ENCODE assay signal across 8 mouse cellular contexts in genomic region chr11:90029354-90029753, GRCm38 (mm10). TPM values are rescaled to one million over a fixed set of nuclear protein-coding genes. Genes with fewer than 3 reads are reported as not detected.
DNase-seq lines count a peak whose midpoint lies in the region; ATAC-seq lines count a peak whose summit lies in the region.

No protein-coding gene starts in this region.

- no peak for ATAC-seq in forebrain, embryonic 13.5 days
- ATAC-seq in forebrain, embryonic 11.5 days (replicated peaks; ENCODE audit: low FRiP score): no peak
- ATAC-seq in hindbrain, embryonic 15.5 days (ENCODE audit: low FRiP score, low read depth): no peak
- ATAC-seq in limb, embryonic 15.5 days (ENCODE audit: insufficient number of reproducible peaks, low FRiP score, low TSS enrichment, low read depth): no peak
- peak; percentile 78 for ATAC-seq in monocyte, adult 5-6 weeks (replicated peaks; ENCODE audit: insufficient number of reproducible peaks, low FRiP score, low TSS enrichment, poor library complexity, severe bottlenecking)

- 0 out of 2 replicates have a peak overlapping the region, but pooled peaks have one; percentile 4 for H3K4me3 ChIP-seq in forebrain, embryonic 13.5 days
- no peak overlapping the region for H3K4me3 ChIP-seq in forebrain, embryonic 11.5 days (ENCODE audit: low read depth, low read length)
- H3K4me3 ChIP-seq in hindbrain, embryonic 15.5 days: 0 out of 2 replicates have a peak overlapping the region, but pooled peaks have one; percentile 3
- peak overlapping the region; percentile 44 for H3K4me3 ChIP-seq in limb, embryonic 15.5 days

- H3K9me3 ChIP-seq in forebrain, embryonic 13.5 days (replicated peaks): no peaks in the 10 kb centered on the region
- H3K9me3 ChIP-seq in forebrain, embryonic 11.5 days (ENCODE audit: control insufficient read depth, low read length): no peaks in the 10 kb centered on the region
- no peaks in the 10 kb centered on the region for H3K9me3 ChIP-seq in hindbrain, embryonic 15.5 days
- no peaks in the 10 kb centered on the region for H3K9me3 ChIP-seq in limb, embryonic 15.5 days

- no peak overlapping the region for H3K9ac ChIP-seq in forebrain, embryonic 13.5 days
- no peak overlapping the region for H3K9ac ChIP-seq in forebrain, embryonic 11.5 days (ENCODE audit: low read length)
- no peak overlapping the region for H3K9ac ChIP-seq in hindbrain, embryonic 15.5 days
- no peak overlapping the region for H3K9ac ChIP-seq in limb, embryonic 15.5 days

- H3K27ac ChIP-seq in forebrain, embryonic 13.5 days: no peak overlapping the region
- H3K27ac ChIP-seq in forebrain, embryonic 11.5 days (ENCODE audit: low read depth, low read length): no peak overlapping the region
- no peak overlapping the region for H3K27ac ChIP-seq in hindbrain, embryonic 15.5 days (replicated peaks)
- H3K27ac ChIP-seq in limb, embryonic 15.5 days: peak overlapping the region; percentile 72

- no peak for DNase-seq in forebrain, embryonic 11.5 days (ENCODE audit: low spot score)
- peak; percentile 95 for DNase-seq in NIH3T3 (ENCODE audit: low read depth)
- peak; percentile 53 to 63 for DNase-seq in gastrocnemius, adult 8-10 months (ENCODE audit: low spot score in 2 of 2)
- no peak for DNase-seq in c-Kit-positive CD71-positive TER-119-positive erythroid progenitor cells, embryonic 14.5 days (ENCODE audit: low spot score)

- no peaks in the 10 kb centered on the region for H3K36me3 ChIP-seq in forebrain, embryonic 13.5 days (ENCODE audit: poor library complexity, severe bottlenecking)
- H3K36me3 ChIP-seq in forebrain, embryonic 11.5 days (ENCODE audit: control insufficient read depth, insufficient read depth, low read length): no peaks in the 10 kb centered on the region
- H3K36me3 ChIP-seq in hindbrain, embryonic 15.5 days: no peaks in the 10 kb centered on the region
- no peaks in the 10 kb centered on the region for H3K36me3 ChIP-seq in limb, embryonic 15.5 days

- 31% methylated on average over 10 of the region's 10 CpGs for WGBS in forebrain, embryonic 13.5 days
- WGBS in forebrain, embryonic 11.5 days: 66% methylated on average over 10 of the region's 10 CpGs
- 25% methylated on average over 10 of the region's 10 CpGs for WGBS in hindbrain, embryonic 15.5 days
- WGBS in limb, embryonic 15.5 days: 14% methylated on average over 10 of the region's 10 CpGs

- H3K4me1 ChIP-seq in forebrain, embryonic 13.5 days: peaks cover 24% of the 10 kb centered on the region
- H3K4me1 ChIP-seq in forebrain, embryonic 11.5 days (replicated peaks; ENCODE audit: control insufficient read depth, insufficient read depth, low read length): no peaks in the 10 kb centered on the region; the same call in 1 of the 2 replicates
- H3K4me1 ChIP-seq in hindbrain, embryonic 15.5 days (replicated peaks): peaks cover 30% of the 10 kb centered on the region
- H3K4me1 ChIP-seq in limb, embryonic 15.5 days: peaks cover 38% of the 10 kb centered on the region

- peaks cover 12% of the 10 kb centered on the region for H3K27me3 ChIP-seq in forebrain, embryonic 13.5 days
- peaks cover 11% of the 10 kb centered on the region for H3K27me3 ChIP-seq in forebrain, embryonic 11.5 days (ENCODE audit: control insufficient read depth, insufficient read depth, low read length)
- H3K27me3 ChIP-seq in hindbrain, embryonic 15.5 days: peaks cover 12% of the 10 kb centered on the region
- peaks cover 3% of the 10 kb centered on the region; the same call in 1 of the 2 replicates for H3K27me3 ChIP-seq in limb, embryonic 15.5 days

- H3K4me2 ChIP-seq in forebrain, embryonic 13.5 days: peak overlapping the region; percentile 57
- no peak overlapping the region for H3K4me2 ChIP-seq in forebrain, embryonic 11.5 days (ENCODE audit: low read depth, low read length, severe bottlenecking)
- peak overlapping the region; percentile 55 for H3K4me2 ChIP-seq in hindbrain, embryonic 15.5 days
- peak overlapping the region; percentile 54 for H3K4me2 ChIP-seq in limb, embryonic 15.5 days

RNA-seq across cellular contexts. Expression of gene Tmem100, which starts 0.8 kb away (rescaled TPM):
- 4.8 and 5.0 TPM in 2 replicates for polyA plus RNA-seq in forebrain, embryonic 13.5 days (2015; fragmentation: Nextera tagmentation; extraction: Ambion mirVana)
- polyA plus RNA-seq in forebrain, embryonic 11.5 days (2014; fragmentation: Nextera tagmentation; extraction: Ambion mirVana): 4.7 and 5.8 TPM in 2 replicates
- 10 to 100 TPM in 2 of 4 experiments, 1 to 10 TPM in 2; 9.1 to 24.0 (median 11.7) TPM for total RNA-seq in gastrocnemius, adult 8-10 months (2022)
- polyA plus RNA-seq in hindbrain, embryonic 15.5 days (2015; fragmentation: Nextera tagmentation; extraction: Ambion mirVana): 12.4 and 14.6 TPM in 2 replicates
- 23.5 and 24.4 TPM in 2 replicates for polyA plus RNA-seq in limb, embryonic 15.5 days (2015; fragmentation: Nextera tagmentation; extraction: Ambion mirVana)
- total RNA-seq in monocyte, adult 5-6 weeks (2017): not detected in 3 replicates

RNA-seq across cellular contexts. Expression of gene Pctp, which starts 26.7 kb away (rescaled TPM):
- polyA plus RNA-seq in forebrain, embryonic 13.5 days (2015; fragmentation: Nextera tagmentation; extraction: Ambion mirVana): 2.6 TPM in 2 replicates
- polyA plus RNA-seq in forebrain, embryonic 11.5 days (2014; fragmentation: Nextera tagmentation; extraction: Ambion mirVana): 9.2 and 10.2 TPM in 2 replicates
- 1 to 10 TPM; 3.1 to 4.5 (median 4.3) TPM for total RNA-seq in gastrocnemius, adult 8-10 months (2022)
- polyA plus RNA-seq in hindbrain, embryonic 15.5 days (2015; fragmentation: Nextera tagmentation; extraction: Ambion mirVana): 1.5 and 1.6 TPM in 2 replicates
- polyA plus RNA-seq in limb, embryonic 15.5 days (2015; fragmentation: Nextera tagmentation; extraction: Ambion mirVana): 4.0 and 4.7 TPM in 2 replicates
- 16.6 to 23.5 TPM (median 17.7 TPM) in 3 replicates for total RNA-seq in monocyte, adult 5-6 weeks (2017)

Comparison
In these comparisons a context has a peak if more than half of its experiments do, and no peak if none do; other contexts are left out.
1. DNase-seq: peak in NIH3T3 (single experiment) and gastrocnemius, adult 8-10 months (2 of 2); none in forebrain, embryonic 11.5 days (single experiment) and c-Kit-positive CD71-positive TER-119-positive erythroid progenitor cells, embryonic 14.5 days (single experiment).